ENCODE assay signal across 12 mouse cellular contexts in the genomic region with DNA sequence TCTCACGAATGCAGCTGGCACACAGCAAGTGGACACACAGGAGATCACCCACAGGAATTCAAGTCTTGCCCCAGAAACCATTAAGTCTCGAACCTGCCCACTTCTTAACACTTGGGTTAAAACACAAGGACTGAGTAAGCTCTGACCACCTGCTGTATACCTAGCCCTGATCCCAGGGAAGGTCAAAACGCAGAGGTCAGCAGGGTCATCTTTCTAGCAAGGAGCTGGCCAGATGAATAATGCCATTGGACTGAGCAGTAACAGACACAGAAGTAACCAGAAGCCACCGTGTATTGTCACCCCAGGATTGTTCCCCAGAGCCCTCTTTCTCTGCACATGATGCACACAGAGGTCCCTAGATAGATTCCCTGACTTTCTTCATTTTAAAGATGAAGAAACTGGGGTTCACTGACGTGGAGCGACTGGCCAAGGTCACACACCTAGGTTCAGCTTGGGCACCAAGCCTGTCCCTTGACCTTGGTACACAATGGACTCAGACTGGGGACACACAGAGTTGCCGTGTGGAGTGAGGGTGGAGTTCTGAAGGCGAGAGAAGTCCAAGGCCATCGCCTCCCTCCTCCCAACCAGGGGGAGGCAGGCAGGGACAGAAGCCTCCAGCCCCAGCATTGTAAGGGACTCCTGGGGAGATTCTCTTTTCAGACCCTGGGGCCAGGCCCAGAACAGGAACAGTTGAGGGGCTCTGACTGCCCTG.
DNase-seq lines count a peak whose midpoint lies in the region; ATAC-seq lines count a peak whose summit lies in the region.
"Had no signal": no experiment of that assay in that cellular context is flagged by ENCODE, and none has a peak within 500 bp of the region (broad histone marks: within the 10 kb centered on the region; RNA-seq: fewer than 3 reads in every experiment).

No protein-coding gene starts in this region.

- H3K4me1 ChIP-seq in kidney, embryonic 16.5 days (ENCODE audit: insufficient read depth, low read length), result no peaks in the 10 kb centered on the region
- H3K4me1 ChIP-seq in forebrain, embryonic 16.5 days (replicated peaks; ENCODE audit: control insufficient read depth, insufficient read depth, low read length), result peaks cover 64% of the 10 kb centered on the region
- peaks cover 56% of the 10 kb centered on the region for H3K4me1 ChIP-seq in midbrain, embryonic 13.5 days (replicated peaks)
- H3K4me1 ChIP-seq: liver, embryonic 12.5 days; stomach, embryonic 15.5 days had no signal

- no peaks in the 10 kb centered on the region for H3K9me3 ChIP-seq in kidney, embryonic 16.5 days (ENCODE audit: low read length)
- H3K9me3 ChIP-seq in forebrain, embryonic 16.5 days (ENCODE audit: control insufficient read depth, low read length), result no peaks in the 10 kb centered on the region
- H3K9me3 ChIP-seq in midbrain, embryonic 13.5 days, result no peaks in the 10 kb centered on the region
- H3K9me3 ChIP-seq: heart, embryonic 10.5 days; liver, embryonic 12.5 days; stomach, embryonic 15.5 days had no signal

- H3K4me2 ChIP-seq in kidney, embryonic 16.5 days (replicated peaks; ENCODE audit: low read depth, low read length), result no peak overlapping the region
- H3K4me2 ChIP-seq in forebrain, embryonic 16.5 days (ENCODE audit: low read length), result no peak overlapping the region
- H3K4me2 ChIP-seq in midbrain, embryonic 13.5 days (replicated peaks), result no peak overlapping the region
- H3K4me2 ChIP-seq: liver, embryonic 12.5 days; stomach, embryonic 15.5 days had no signal

- intact Hi-C loops in gastrocnemius, postnatal 36 days (cut with DNase I), result no loop called here

- H3K27ac ChIP-seq in kidney, embryonic 16.5 days (ENCODE audit: low read length), result no peak overlapping the region
- H3K27ac ChIP-seq in forebrain, embryonic 16.5 days (ENCODE audit: low read length), result peak overlapping the region; percentile 94
- peak overlapping the region; percentile 63 for H3K27ac ChIP-seq in midbrain, embryonic 13.5 days
- H3K27ac ChIP-seq: heart, embryonic 10.5 days; liver, embryonic 12.5 days; stomach, embryonic 15.5 days had no signal

- no peak overlapping the region for H3K4me3 ChIP-seq in kidney, embryonic 16.5 days (ENCODE audit: low read length)
- H3K4me3 ChIP-seq in forebrain, embryonic 16.5 days (replicated peaks; ENCODE audit: low read length), result no peak overlapping the region
- no peak overlapping the region for H3K4me3 ChIP-seq in midbrain, embryonic 13.5 days (replicated peaks)
- H3K4me3 ChIP-seq: heart, embryonic 10.5 days; liver, embryonic 12.5 days; stomach, embryonic 15.5 days had no signal

- ATAC-seq in kidney, embryonic 16.5 days (ENCODE audit: low FRiP score, low TSS enrichment), result peak; percentile 7; the same call in 1 of the 2 replicates
- no peak for ATAC-seq in forebrain, embryonic 16.5 days
- no peak for ATAC-seq in midbrain, embryonic 13.5 days
- ATAC-seq: liver, embryonic 12.5 days had no signal

- no peaks in the 10 kb centered on the region for H3K27me3 ChIP-seq in kidney, embryonic 16.5 days (ENCODE audit: insufficient read depth, low read length)
- H3K27me3 ChIP-seq in forebrain, embryonic 16.5 days (replicated peaks; ENCODE audit: control insufficient read depth, insufficient read depth, low read length), result no peaks in the 10 kb centered on the region
- H3K27me3 ChIP-seq in midbrain, embryonic 13.5 days, result no peaks in the 10 kb centered on the region
- H3K27me3 ChIP-seq: liver, embryonic 12.5 days; stomach, embryonic 15.5 days had no signal

- no peaks in the 10 kb centered on the region for H3K36me3 ChIP-seq in kidney, embryonic 16.5 days (ENCODE audit: insufficient read depth, low read length)
- H3K36me3 ChIP-seq in forebrain, embryonic 16.5 days (ENCODE audit: control insufficient read depth, insufficient read depth), result no peaks in the 10 kb centered on the region
- H3K36me3 ChIP-seq in midbrain, embryonic 13.5 days, result no peaks in the 10 kb centered on the region
- H3K36me3 ChIP-seq: heart, embryonic 10.5 days; liver, embryonic 12.5 days; stomach, embryonic 15.5 days had no signal

- no peak overlapping the region for H3K9ac ChIP-seq in kidney, embryonic 16.5 days (replicated peaks; ENCODE audit: low read length)
- no peak overlapping the region; the same call in 1 of the 2 replicates for H3K9ac ChIP-seq in forebrain, embryonic 16.5 days (replicated peaks; ENCODE audit: low read depth, low read length)
- H3K9ac ChIP-seq in midbrain, embryonic 13.5 days (replicated peaks), result no peak overlapping the region
- H3K9ac ChIP-seq: liver, embryonic 12.5 days; stomach, embryonic 15.5 days had no signal

- WGBS in kidney, embryonic 16.5 days, result 69% methylated on average over 9 of the region's 9 CpGs
- WGBS in forebrain, embryonic 16.5 days, result 52% methylated on average over 9 of the region's 9 CpGs
- 57% methylated on average over 9 of the region's 9 CpGs for WGBS in midbrain, embryonic 13.5 days

- no peak for DNase-seq in kidney, postnatal 10 days
- DNase-seq in ZHBTc4 (ENCODE audit: low read depth, low spot score), result peak; percentile 7
- no peak for DNase-seq in yolk sac, embryonic 10.5 days (ENCODE audit: low spot score)
- no peak for DNase-seq in thymus, postnatal 36 days
- no peak for DNase-seq in gastrocnemius, postnatal 36 days
- DNase-seq: kidney, adult 8-10 months had no signal
